Mouse (Mus musculus) cortical plate, adult 2 months (tissue): ENCODE measurements at regions not wholly inside any gene's neighbourhood (a gene's known extent, or its start where the extent isn't known, plus 50 kb on each side); places are given as distances from the start of the nearest gene placed in this dataset.

Experiments
- CTCF ChIP-seq: fragments of 200-500 bp; IDR thresholded peaks from 2 replicates; pipeline ENCODE4 v1.5.1; 2011; ENCODE audit warnings: mild to moderate bottlenecking, control low read depth, low read length; ENCODE audit not compliant: insufficient read depth; ENCODE audit errors: extremely low read depth
- POLR2A ChIP-seq: fragments of 200-500 bp; IDR thresholded peaks from 2 replicates; pipeline ENCODE4 v1.6.1; 2011; ENCODE audit warnings: mild to moderate bottlenecking, low read length, control low read depth; ENCODE audit not compliant: insufficient read depth; ENCODE audit errors: extremely low read depth

GRCm38 (mm10) chr17:4834571-4834970 is 159.6 kb upstream of the Arid1b start:
- TF ChIP-seq CTCF (no peak), POLR2A (no peak)
